Mouse (Mus musculus): ENCODE results near the gene Mitf. TPM values are rescaled to one million over a fixed set of nuclear protein-coding genes. Genes with fewer than 3 reads are reported as not detected.

Gene Mitf
- polyA plus RNA-seq, 1 experiment from 2014 or later: 0.89 TPM

DNA sequence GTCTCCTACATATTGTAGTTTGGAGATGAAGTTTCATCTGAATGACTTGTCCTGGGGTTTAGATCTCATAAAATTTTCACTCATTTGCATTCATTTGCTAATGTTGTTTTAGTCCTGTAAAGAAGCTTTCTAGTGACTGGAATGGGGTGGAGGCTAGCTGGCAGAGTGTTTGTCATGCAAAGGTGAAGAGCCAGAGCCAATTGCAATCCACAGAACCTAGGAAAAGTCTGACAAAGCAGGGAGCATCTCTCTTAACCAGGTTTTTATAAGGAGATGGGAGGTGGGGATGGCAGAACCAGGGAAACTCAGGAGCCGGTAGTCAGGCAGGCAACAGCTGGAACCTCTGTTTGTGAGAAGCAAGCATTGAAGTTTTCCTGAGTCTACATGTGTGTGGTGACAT is 144.9 kb downstream of the Mitf start:
- H3K9me3 ChIP-seq (ENCODE audit: low read length): no peaks in the 10 kb centered on the region
- no peak for TF ChIP-seq CTCF (IDR thresholded peaks at IDR 0.05; ENCODE audit: low read depth)
- no peak for TF ChIP-seq EP300 (IDR thresholded peaks at IDR 0.05; ENCODE audit: low read depth)
- H3K27me3 ChIP-seq (ENCODE audit: insufficient read depth, low read length): no peaks in the 10 kb centered on the region
- no peak overlapping the region for H3K27ac ChIP-seq (ENCODE audit: low read depth)
- no peak for DNase-seq
- H3K4me2 ChIP-seq (ENCODE audit: low read depth, low read length): no peak overlapping the region
- WGBS (ENCODE audit: insufficient replicate concordance): 75% methylated on average over 1 of the region's 1 CpGs
- ATAC-seq: no peak
- no peaks in the 10 kb centered on the region for H3K4me1 ChIP-seq (ENCODE audit: insufficient read depth)
- H3K4me3 ChIP-seq (ENCODE audit: low read depth, low read length): no peak overlapping the region
- no peaks in the 10 kb centered on the region for H3K36me3 ChIP-seq (replicated peaks; ENCODE audit: insufficient read depth, low read length)
- H3K9ac ChIP-seq (replicated peaks): no peak overlapping the region

DNA sequence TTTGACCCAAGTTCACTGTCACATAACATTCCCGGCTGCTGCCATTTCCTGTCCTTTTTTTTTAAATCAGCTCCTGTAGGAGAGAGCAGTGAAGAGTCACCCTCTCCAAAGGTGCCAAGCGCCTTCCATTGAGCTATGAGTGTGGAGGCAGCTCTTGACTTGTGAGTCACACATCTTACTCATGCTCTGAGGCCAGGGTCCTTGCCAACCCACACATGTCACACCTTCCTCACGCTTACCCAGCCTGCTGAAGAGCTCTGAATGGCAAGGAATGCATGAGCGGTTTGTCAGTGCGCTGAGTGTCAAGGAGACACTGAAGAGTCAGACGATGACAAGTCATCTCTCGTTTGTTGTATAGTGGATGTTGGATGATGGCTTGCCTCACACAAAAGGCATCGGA is 146.0 kb downstream of the Mitf start:
- no peak overlapping the region for H3K4me2 ChIP-seq (ENCODE audit: low read depth, low read length)
- no peaks in the 10 kb centered on the region for H3K9me3 ChIP-seq (ENCODE audit: low read length)
- no peaks in the 10 kb centered on the region for H3K36me3 ChIP-seq (replicated peaks; ENCODE audit: insufficient read depth, low read length)
- DNase-seq (no peak), ATAC-seq (no peak)
- H3K27ac ChIP-seq (ENCODE audit: low read depth): no peak overlapping the region
- H3K4me3 ChIP-seq (ENCODE audit: low read depth, low read length): no peak overlapping the region
- H3K4me1 ChIP-seq (ENCODE audit: insufficient read depth): no peaks in the 10 kb centered on the region
- H3K27me3 ChIP-seq (ENCODE audit: insufficient read depth, low read length): no peaks in the 10 kb centered on the region
- WGBS (ENCODE audit: insufficient replicate concordance): 82% methylated on average over 8 of the region's 8 CpGs
- no peak overlapping the region for H3K9ac ChIP-seq (replicated peaks)
- TF ChIP-seq CTCF (IDR thresholded peaks at IDR 0.05; ENCODE audit: low read depth) (no peak), EP300 (IDR thresholded peaks at IDR 0.05; ENCODE audit: low read depth) (no peak)

DNA sequence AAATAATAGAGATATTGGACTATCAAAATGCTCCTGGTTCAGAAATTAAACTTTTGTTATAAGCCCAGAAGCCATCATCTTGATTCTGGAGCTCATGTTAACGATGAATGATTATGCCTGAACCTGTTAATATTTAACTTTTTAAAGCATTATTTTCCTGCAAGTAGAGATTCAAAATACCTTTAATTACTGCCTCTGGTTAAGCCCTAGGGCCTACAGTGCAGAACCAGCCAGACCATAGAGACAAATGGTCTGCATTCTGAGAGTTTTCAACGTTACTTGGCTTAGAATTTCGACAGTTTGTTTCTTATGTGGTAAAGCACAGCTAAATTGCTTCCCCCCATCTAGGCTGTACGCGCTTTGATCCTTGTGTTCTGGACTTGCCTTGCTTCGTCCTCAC is 149.3 kb downstream of the Mitf start:
- H3K4me3 ChIP-seq (ENCODE audit: low read depth, low read length): no peak overlapping the region
- no peaks in the 10 kb centered on the region for H3K4me1 ChIP-seq (ENCODE audit: insufficient read depth)
- DNase-seq (no peak), ATAC-seq (no peak)
- WGBS (ENCODE audit: insufficient replicate concordance): 68% methylated on average over 6 of the region's 6 CpGs
- no peak for TF ChIP-seq EP300 (IDR thresholded peaks at IDR 0.05; ENCODE audit: low read depth)
- no peak for TF ChIP-seq CTCF (IDR thresholded peaks at IDR 0.05; ENCODE audit: low read depth)
- H3K27me3 ChIP-seq (ENCODE audit: insufficient read depth, low read length): no peaks in the 10 kb centered on the region
- no peaks in the 10 kb centered on the region for H3K9me3 ChIP-seq (ENCODE audit: low read length)
- H3K4me2 ChIP-seq (ENCODE audit: low read depth, low read length): no peak overlapping the region
- no peak overlapping the region for H3K9ac ChIP-seq (replicated peaks)
- no peak overlapping the region for H3K27ac ChIP-seq (ENCODE audit: low read depth)
- H3K36me3 ChIP-seq (replicated peaks; ENCODE audit: insufficient read depth, low read length): no peaks in the 10 kb centered on the region

DNA sequence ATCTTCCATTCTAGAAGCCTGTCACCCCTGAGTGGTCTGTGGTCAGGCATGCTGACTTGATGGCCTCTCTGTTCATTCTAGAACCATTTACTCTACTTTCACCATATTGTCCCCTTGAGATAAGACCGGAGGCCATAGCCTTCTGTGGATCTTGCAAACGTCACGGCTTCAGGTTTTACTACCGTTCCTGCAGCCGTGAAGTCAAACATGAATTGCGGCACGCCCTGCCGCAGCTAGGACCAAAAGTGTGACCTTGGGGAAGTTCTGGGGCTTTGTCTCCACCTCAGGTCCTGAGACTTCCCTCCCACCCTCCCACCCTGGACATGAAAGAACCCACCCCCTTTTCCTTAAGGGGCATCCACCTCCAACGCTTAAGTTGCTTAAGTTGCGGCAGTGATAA is 149.8 kb downstream of the Mitf start:
- H3K27ac ChIP-seq (ENCODE audit: low read depth): no peak overlapping the region

DNA sequence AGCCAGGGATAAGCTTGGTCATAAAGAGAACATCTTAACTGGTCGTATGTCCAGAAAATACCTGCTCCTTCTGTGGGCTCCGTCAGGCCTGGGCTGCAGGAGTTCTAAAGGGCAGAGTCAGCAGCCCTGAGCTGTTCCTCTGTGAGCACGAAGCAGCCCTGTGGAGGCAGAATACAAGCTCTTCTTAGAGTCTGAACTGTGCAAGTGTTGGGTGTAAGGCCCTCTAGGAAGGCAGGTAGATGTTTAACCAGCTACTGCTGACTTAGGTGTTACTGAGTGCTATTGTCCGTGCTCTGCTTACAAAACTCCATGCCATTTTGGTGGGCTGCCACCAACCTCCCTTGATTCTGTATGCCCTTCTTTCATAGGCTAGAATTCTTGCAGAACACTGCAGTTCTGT is 151.4 kb downstream of the Mitf start:
- Histone ChIP-seq H3K9ac (replicated peaks) (no peak overlapping the region), H3K4me1 (ENCODE audit: insufficient read depth) (no peaks in the 10 kb centered on the region), H3K9me3 (ENCODE audit: low read length) (no peaks in the 10 kb centered on the region), H3K4me2 (ENCODE audit: low read depth, low read length) (no peak overlapping the region), H3K27ac (ENCODE audit: low read depth) (no peak overlapping the region), H3K4me3 (ENCODE audit: low read depth, low read length) (no peak overlapping the region), H3K27me3 (ENCODE audit: insufficient read depth, low read length) (no peaks in the 10 kb centered on the region), H3K36me3 (replicated peaks; ENCODE audit: insufficient read depth, low read length) (no peaks in the 10 kb centered on the region)
- 61% methylated on average over 4 of the region's 4 CpGs for WGBS (ENCODE audit: insufficient replicate concordance)
- TF ChIP-seq EP300 (IDR thresholded peaks at IDR 0.05; ENCODE audit: low read depth): no peak
- TF ChIP-seq CTCF (IDR thresholded peaks at IDR 0.05; ENCODE audit: low read depth): no peak
- ATAC-seq: no peak
- DNase-seq: no peak

More for the DNA sequence above, 149.8 kb downstream of the Mitf start:
- 56% methylated on average over 10 of the region's 10 CpGs for WGBS (ENCODE audit: insufficient replicate concordance)
- Histone ChIP-seq H3K4me3 (ENCODE audit: low read depth, low read length) (no peak overlapping the region), H3K27me3 (ENCODE audit: insufficient read depth, low read length) (no peaks in the 10 kb centered on the region), H3K36me3 (replicated peaks; ENCODE audit: insufficient read depth, low read length) (no peaks in the 10 kb centered on the region), H3K4me1 (ENCODE audit: insufficient read depth) (no peaks in the 10 kb centered on the region), H3K9me3 (ENCODE audit: low read length) (no peaks in the 10 kb centered on the region), H3K9ac (replicated peaks) (no peak overlapping the region), H3K4me2 (ENCODE audit: low read depth, low read length) (no peak overlapping the region)
- TF ChIP-seq CTCF (IDR thresholded peaks at IDR 0.05; ENCODE audit: low read depth): no peak
- no peak for TF ChIP-seq EP300 (IDR thresholded peaks at IDR 0.05; ENCODE audit: low read depth)
- ATAC-seq (no peak), DNase-seq (no peak)

DNA sequence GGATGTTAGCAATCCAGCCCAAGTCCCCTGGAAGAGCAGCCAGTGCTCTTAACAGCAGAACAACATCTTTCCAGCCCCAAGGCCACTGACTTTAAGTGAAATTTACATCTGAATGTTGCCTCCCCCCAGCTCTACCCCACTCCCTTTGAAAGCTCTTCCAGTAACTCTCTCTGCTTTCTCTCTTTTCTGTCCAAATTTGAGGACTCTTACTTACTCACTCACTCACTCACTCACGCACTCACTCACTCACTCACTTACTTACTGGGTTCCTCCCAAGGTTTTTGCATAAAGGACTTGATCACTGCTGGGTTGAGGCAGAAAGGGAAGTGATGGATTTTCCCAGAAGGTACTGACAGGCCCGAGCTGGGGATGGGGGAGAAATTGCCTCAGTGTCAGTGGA is 154.9 kb downstream of the Mitf start:
- WGBS (ENCODE audit: insufficient replicate concordance): 47% methylated on average over 2 of the region's 2 CpGs
- no peaks in the 10 kb centered on the region for H3K27me3 ChIP-seq (ENCODE audit: insufficient read depth, low read length)
- no peak overlapping the region for H3K4me2 ChIP-seq (ENCODE audit: low read depth, low read length)
- H3K4me1 ChIP-seq (ENCODE audit: insufficient read depth): no peaks in the 10 kb centered on the region
- H3K9ac ChIP-seq (replicated peaks): no peak overlapping the region
- H3K27ac ChIP-seq (ENCODE audit: low read depth): no peak overlapping the region
- no peak for TF ChIP-seq CTCF (IDR thresholded peaks at IDR 0.05; ENCODE audit: low read depth)
- TF ChIP-seq EP300 (IDR thresholded peaks at IDR 0.05; ENCODE audit: low read depth): no peak
- ATAC-seq (no peak), DNase-seq (no peak)
- H3K9me3 ChIP-seq (ENCODE audit: low read length): no peaks in the 10 kb centered on the region
- H3K36me3 ChIP-seq (replicated peaks; ENCODE audit: insufficient read depth, low read length): no peaks in the 10 kb centered on the region
- no peak overlapping the region for H3K4me3 ChIP-seq (ENCODE audit: low read depth, low read length)

DNA sequence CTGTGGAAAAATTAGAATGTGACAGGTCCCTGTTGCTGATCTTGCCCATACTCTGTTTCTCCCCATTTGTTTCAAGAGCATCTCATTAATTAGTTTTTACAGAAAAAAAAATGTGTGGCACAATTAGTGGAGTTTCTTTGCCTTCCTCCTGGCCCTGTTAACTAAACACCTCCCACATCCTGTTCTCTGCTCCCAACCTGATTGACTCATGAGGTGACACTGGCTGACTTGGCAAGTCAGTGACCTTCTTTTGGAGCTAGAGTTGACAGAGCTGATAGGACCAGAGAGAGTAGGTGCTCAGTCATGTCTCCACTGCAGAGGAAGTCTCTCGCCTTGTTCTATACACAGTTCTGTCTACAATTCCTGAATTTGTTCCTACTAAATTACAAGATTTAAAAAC is 155.5 kb downstream of the Mitf start:
- no peak overlapping the region for H3K9ac ChIP-seq (replicated peaks)
- ATAC-seq (no peak), DNase-seq (no peak)
- H3K4me3 ChIP-seq (ENCODE audit: low read depth, low read length): no peak overlapping the region
- H3K36me3 ChIP-seq (replicated peaks; ENCODE audit: insufficient read depth, low read length): no peaks in the 10 kb centered on the region
- 50% methylated on average over 1 of the region's 1 CpGs for WGBS (ENCODE audit: insufficient replicate concordance)
- no peaks in the 10 kb centered on the region for H3K27me3 ChIP-seq (ENCODE audit: insufficient read depth, low read length)
- no peak overlapping the region for H3K4me2 ChIP-seq (ENCODE audit: low read depth, low read length)
- H3K9me3 ChIP-seq (ENCODE audit: low read length): no peaks in the 10 kb centered on the region
- H3K27ac ChIP-seq (ENCODE audit: low read depth): no peak overlapping the region
- no peak for TF ChIP-seq CTCF (IDR thresholded peaks at IDR 0.05; ENCODE audit: low read depth)
- no peak for TF ChIP-seq EP300 (IDR thresholded peaks at IDR 0.05; ENCODE audit: low read depth)
- H3K4me1 ChIP-seq (ENCODE audit: insufficient read depth): no peaks in the 10 kb centered on the region
